Mouse (Mus musculus) heart, embryonic 13.5 days (tissue): ENCODE data around the gene Arid5a. TPM values are rescaled to one million over a fixed set of nuclear protein-coding genes. Genes with fewer than 3 reads are reported as not detected.

Experiments used
- ATAC-seq: fragments of 200-750 bp; cut with Nextera tagmentation; 2 replicates; pipeline ENCODE4 v1.8.0; 2017; ENCODE audit warnings: moderate TSS enrichment; ENCODE audit not compliant: insufficient number of reproducible peaks, low FRiP score, low TSS enrichment; ENCODE audit errors: extremely low read depth
- H3K27ac ChIP-seq: fragments of 300-500 bp; sonication (generic); replicated peaks from 2 replicates; pipeline ENCODE4 v1.5.1; 2015; ENCODE audit warnings: moderate library complexity, mild to moderate bottlenecking, inconsistent platforms
- H3K27me3 ChIP-seq: fragments of 300-500 bp; sonication (generic); replicated peaks from 2 replicates; pipeline ENCODE4 v1.6.1; 2015; ENCODE audit warnings: mild to moderate bottlenecking, inconsistent platforms
- H3K36me3 ChIP-seq: fragments of 300-500 bp; sonication (generic); 2 replicates; pipeline ENCODE4 v1.6.1; 2015; ENCODE audit warnings: mild to moderate bottlenecking, inconsistent platforms
- H3K4me1 ChIP-seq: fragments of 300-500 bp; sonication (generic); 2 replicates; pipeline ENCODE4 v1.6.1; 2015; ENCODE audit warnings: inconsistent platforms
- H3K4me2 ChIP-seq: fragments of 300-500 bp; sonication (generic); 2 replicates; pipeline ENCODE4 v1.6.1; 2015; ENCODE audit warnings: inconsistent platforms, mild to moderate bottlenecking, moderate library complexity
- H3K4me3 ChIP-seq: fragments of 300-500 bp; sonication (generic); 2 replicates; pipeline ENCODE4 v1.5.1; 2015; ENCODE audit warnings: moderate library complexity, mild to moderate bottlenecking, inconsistent platforms
- H3K9ac ChIP-seq: fragments of 300-500 bp; sonication (generic); 2 replicates; pipeline ENCODE4 v1.6.1; 2015; ENCODE audit warnings: inconsistent platforms, mild to moderate bottlenecking, moderate library complexity
- H3K9me3 ChIP-seq: fragments of 300-500 bp; sonication (generic); 2 replicates; pipeline ENCODE4 v1.6.1; 2016; ENCODE audit warnings: inconsistent platforms
- WGBS: fragments of 180-500 bp; shearing (Covaris S2); methylation state at CpG from one replicate; pipeline ENCODE4 v1.1.7; 2015; ENCODE audit warnings: mixed read lengths; 5-methylcytosine and 5-hydroxymethylcytosine counted together
- polyA plus RNA-seq: library from polyadenylated mRNA; unstranded; fragments of >200 nt; fragmentation: Nextera tagmentation; extraction: Ambion mirVana; gene quantifications from 2 replicates; pipeline ENCODE4 v1.2.1, GENCODE M21; 2015

Arid5a gene
- polyA plus RNA-seq, 1 experiment from 2014 or later: 12.7 TPM

DNA sequence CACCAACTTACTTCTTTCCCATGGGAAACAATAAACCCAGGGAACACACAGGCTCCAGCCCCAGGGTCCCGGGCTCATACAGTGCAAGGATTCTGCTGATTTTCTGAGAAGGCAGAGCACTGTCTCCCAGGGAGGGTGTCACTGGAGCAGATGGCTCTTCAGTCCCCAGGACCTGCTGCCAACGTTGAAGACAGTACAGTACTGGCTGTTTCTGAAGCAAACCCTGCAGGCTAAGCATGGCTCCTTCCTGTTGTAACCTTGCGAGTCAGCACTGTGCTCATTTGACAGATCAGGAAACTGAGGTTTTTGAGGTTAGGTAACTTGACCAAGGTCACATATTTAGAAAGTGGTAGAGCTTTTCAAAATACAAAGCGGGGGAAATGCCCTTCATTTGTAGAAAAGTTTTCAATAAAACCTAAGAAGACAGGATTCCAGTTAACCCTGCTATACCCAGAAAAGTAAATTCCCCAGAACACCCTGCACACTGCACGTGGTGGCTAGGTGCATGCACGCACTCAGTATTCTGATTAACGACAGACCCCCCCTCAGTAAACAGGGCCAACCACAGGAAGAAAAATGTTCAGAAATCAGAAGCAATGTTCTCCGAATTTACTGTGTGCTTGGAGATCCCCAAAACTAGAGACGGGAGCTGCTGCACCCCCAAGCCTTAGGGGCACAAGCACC is 10.9 kb upstream of the Arid5a start:
- Histone ChIP-seq H3K4me1 (0 out of 2 replicates have a peak, but pooled peaks cover 4% of the 10 kb centered on the region), H3K9me3 (no peaks in the 10 kb centered on the region), H3K9ac (no peak overlapping the region), H3K27me3 (peaks cover 46% of the 10 kb centered on the region), H3K36me3 (no peaks in the 10 kb centered on the region), H3K4me2 (no peak overlapping the region), H3K4me3 (no peak overlapping the region), H3K27ac (no peak overlapping the region)
- ATAC-seq: no peak
- WGBS: 66% methylated on average over 9 of the region's 9 CpGs

DNA sequence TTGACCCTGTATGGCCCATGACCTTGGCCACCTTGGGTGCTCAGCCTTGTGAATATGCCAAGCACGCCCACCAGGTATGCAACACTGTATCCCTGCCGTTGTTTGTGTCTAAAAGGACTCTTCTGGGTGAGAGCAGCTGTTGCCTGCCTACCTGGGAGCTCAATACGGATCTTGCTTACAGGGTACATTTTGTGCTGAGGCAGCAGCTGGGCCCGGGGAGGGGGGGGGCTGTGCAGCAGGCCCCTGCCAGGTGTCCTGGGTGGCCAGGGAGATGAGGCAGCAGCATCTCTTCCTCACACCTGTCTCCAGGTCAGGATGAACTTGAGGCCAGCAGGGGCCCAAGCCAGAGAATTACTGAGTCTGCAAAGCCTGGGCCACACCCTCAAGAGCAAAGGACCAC is 9.4 kb upstream of the Arid5a start:
- H3K9me3 ChIP-seq: no peaks in the 10 kb centered on the region
- H3K27ac ChIP-seq: no peak overlapping the region
- H3K27me3 ChIP-seq: peaks cover 54% of the 10 kb centered on the region
- H3K4me1 ChIP-seq: peaks cover 13% of the 10 kb centered on the region
- H3K9ac ChIP-seq: no peak overlapping the region
- no peak overlapping the region for H3K4me2 ChIP-seq
- no peak for ATAC-seq
- no peaks in the 10 kb centered on the region for H3K36me3 ChIP-seq
- 63% methylated on average over 4 of the region's 4 CpGs for WGBS
- H3K4me3 ChIP-seq: no peak overlapping the region

DNA sequence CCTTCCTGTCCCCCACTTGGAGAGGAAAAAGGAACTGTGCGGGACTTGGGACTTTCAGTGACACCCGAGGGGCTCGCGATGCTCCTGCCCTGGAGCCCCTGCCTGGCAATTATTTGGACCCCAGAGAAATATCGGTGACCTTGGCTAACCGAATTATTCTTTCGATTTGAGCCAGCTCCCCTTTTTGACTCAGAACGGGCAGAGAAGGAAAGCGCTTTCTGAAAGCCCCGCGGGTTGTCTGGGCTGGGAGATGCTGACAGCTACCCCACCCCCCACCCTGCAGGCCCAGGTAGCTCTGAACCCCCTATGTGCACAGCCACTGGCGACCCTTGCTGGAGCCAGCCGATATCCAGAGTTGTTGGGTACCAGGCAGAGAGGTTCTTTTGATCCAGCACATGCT is 8.4 kb upstream of the Arid5a start:
- ATAC-seq: no peak
- 26% methylated on average over 13 of the region's 13 CpGs for WGBS
- H3K4me3 ChIP-seq: no peak overlapping the region
- H3K4me1 ChIP-seq: peaks cover 19% of the 10 kb centered on the region
- no peak overlapping the region; the same call in 1 of the 2 replicates for H3K9ac ChIP-seq
- no peak overlapping the region for H3K4me2 ChIP-seq
- no peaks in the 10 kb centered on the region for H3K36me3 ChIP-seq
- no peaks in the 10 kb centered on the region for H3K9me3 ChIP-seq
- peaks cover 54% of the 10 kb centered on the region for H3K27me3 ChIP-seq
- H3K27ac ChIP-seq: no peak overlapping the region

DNA sequence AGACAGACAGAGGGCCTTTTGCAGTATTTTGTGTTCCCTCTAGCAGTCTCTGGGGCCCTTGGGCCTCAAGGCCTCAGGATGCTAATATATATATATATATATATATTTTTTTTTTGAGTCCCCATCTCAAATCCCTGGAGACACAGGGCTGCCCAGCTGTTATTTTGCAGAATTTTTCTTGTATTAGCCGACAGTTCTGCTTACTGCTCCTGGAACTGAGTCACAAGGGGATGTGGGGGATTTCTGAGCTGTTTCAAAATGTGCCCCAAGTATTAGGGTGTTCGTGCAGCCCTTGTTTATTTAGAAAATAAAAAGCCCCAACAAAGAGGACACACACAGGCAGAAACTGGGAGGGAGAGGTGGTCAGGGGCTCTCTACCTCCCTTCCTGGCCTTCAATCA is 7.9 kb upstream of the Arid5a start:
- no peaks in the 10 kb centered on the region for H3K36me3 ChIP-seq
- H3K4me1 ChIP-seq: peaks cover 23% of the 10 kb centered on the region
- H3K27me3 ChIP-seq: peaks cover 54% of the 10 kb centered on the region
- no peak overlapping the region; the same call in 1 of the 2 replicates for H3K9ac ChIP-seq
- no peak for ATAC-seq
- H3K4me2 ChIP-seq: no peak overlapping the region
- H3K27ac ChIP-seq: no peak overlapping the region
- H3K4me3 ChIP-seq: no peak overlapping the region
- 61% methylated on average over 2 of the region's 2 CpGs for WGBS
- H3K9me3 ChIP-seq: no peaks in the 10 kb centered on the region

DNA sequence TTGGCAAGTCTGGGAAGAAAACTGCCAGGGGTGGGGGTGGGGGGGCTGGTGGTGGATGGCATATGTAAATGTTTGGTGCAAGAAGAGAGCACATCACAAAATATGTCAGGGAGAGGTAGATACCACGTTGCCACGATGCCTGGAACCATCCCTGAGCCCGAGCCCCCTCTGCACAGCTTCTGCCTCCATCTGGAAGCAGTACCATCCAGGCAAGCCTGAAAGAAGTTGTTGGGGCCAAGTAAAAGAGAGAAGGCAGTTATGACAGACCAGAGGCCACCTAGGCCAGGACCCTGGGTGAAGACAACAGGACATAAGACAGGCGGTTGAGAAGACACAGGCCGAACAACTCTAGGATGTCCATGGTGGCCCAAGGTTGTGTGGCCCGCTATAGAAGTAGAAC is 7.0 kb upstream of the Arid5a start:
- peaks cover 54% of the 10 kb centered on the region for H3K27me3 ChIP-seq
- H3K9me3 ChIP-seq: no peaks in the 10 kb centered on the region
- ATAC-seq: no peak
- no peak overlapping the region for H3K4me3 ChIP-seq
- WGBS: 80% methylated on average over 6 of the region's 6 CpGs
- H3K27ac ChIP-seq: no peak overlapping the region
- no peak overlapping the region for H3K9ac ChIP-seq
- peaks cover 29% of the 10 kb centered on the region for H3K4me1 ChIP-seq
- H3K4me2 ChIP-seq: no peak overlapping the region
- no peaks in the 10 kb centered on the region for H3K36me3 ChIP-seq

DNA sequence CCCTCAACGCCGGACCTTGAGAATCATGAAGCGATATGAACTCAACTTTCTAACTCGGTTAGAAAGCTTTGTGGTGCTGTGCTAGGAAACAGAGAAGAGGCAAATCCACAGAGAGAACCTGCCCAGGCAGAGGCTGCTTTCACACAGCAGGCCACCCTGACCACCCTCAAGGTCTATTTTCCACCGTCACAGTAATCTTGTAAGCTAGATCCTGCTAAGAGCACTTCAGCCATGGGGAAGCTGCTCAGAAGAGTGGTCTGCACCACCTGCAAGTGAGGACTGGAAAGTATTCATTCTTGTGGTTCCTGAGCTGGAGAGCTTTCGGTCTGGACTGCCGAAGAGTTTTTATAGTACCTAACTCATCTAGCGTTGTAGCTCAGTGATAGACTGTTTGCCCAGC is 5.3 kb upstream of the Arid5a start:
- Histone ChIP-seq H3K4me2 (no peak overlapping the region), H3K9ac (no peak overlapping the region), H3K27me3 (peaks cover 51% of the 10 kb centered on the region), H3K4me1 (peaks cover 25% of the 10 kb centered on the region), H3K4me3 (no peak overlapping the region), H3K27ac (no peak overlapping the region), H3K9me3 (no peaks in the 10 kb centered on the region), H3K36me3 (no peaks in the 10 kb centered on the region)
- WGBS: 64% methylated on average over 8 of the region's 8 CpGs
- no peak for ATAC-seq

DNA sequence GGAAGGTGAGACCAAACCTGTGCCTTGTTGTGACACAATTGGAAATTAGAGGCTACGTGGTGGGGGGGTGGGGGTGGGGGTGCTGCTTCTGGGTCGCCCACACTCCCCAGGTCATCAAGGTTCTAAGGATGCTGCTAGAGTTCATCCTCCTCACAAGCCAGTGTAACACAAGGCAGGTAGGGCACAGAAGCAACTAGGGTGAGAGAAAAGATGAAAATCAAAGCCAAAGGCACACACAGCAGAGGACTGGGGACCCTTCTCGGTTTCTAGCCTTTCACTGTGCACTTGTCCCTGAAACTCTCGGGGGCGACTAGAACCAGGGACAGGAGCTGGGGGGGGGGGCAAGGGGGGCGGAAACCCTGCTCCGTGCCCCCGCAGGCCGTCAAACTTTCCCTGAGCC is 4.6 kb upstream of the Arid5a start:
- no peaks in the 10 kb centered on the region for H3K9me3 ChIP-seq
- H3K27ac ChIP-seq: peak overlapping the region; percentile 77
- peak overlapping the region; percentile 73 for H3K9ac ChIP-seq
- H3K4me3 ChIP-seq: peak overlapping the region; percentile 41
- ATAC-seq: no peak
- no peaks in the 10 kb centered on the region for H3K36me3 ChIP-seq
- peaks cover 44% of the 10 kb centered on the region for H3K27me3 ChIP-seq
- peaks cover 25% of the 10 kb centered on the region for H3K4me1 ChIP-seq
- 13% methylated on average over 9 of the region's 9 CpGs for WGBS
- H3K4me2 ChIP-seq: peak overlapping the region; percentile 69

DNA sequence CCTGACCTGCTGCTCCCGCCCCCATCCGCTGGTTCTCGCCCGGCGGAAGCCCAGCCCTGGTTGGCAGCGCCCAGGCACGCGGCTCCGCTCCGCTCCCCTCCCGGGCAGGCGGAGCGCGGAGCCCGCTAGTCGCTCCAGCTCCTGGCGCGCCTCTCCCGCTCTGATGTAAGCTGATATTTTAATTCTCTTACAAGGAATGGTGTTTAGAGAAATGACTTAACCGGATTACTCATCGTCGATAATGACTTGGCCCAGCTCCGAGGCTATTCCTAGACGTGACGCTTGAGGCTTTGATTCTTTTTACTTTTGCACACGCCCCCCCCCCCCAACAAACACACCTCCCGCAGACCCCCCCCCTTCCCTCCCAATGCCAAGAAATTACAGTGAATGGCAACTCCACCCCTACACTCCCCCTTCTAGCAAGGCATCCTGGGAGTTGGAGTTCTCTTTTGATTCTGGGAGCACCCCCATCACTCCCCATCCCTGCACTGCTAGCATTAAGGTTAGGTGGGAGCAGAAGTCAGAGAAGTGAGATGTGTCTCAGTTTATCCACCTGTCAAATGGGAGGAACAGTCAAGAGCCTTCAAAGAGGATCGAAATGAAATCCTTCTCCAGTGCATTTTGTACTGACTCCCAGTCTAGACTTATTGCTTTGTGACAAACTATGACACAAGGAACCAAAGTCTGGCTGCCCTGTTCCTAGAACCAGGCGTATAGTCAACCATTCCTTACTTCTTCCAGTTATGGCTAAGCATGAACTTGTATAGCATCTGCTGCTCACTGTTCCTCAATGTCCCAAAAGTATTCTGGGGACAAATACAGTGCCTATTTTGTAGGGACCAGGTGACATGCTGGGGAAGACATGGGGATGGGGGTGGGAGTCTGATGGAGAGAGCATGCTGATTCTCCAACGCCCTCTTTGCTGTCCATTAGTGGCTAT is 3.9 kb upstream of the Arid5a start:
- Histone ChIP-seq H3K4me2 (peak overlapping the region; percentile 69), H3K9ac (peak overlapping the region; percentile 73), H3K36me3 (no peaks in the 10 kb centered on the region), H3K9me3 (no peaks in the 10 kb centered on the region), H3K4me1 (peaks cover 29% of the 10 kb centered on the region), H3K4me3 (peak overlapping the region; percentile 41), H3K27me3 (peaks cover 37% of the 10 kb centered on the region), H3K27ac (peak overlapping the region; percentile 77)
- 8% methylated on average over 30 of the region's 30 CpGs for WGBS
- peak; percentile 55; the same call in 1 of the 2 replicates for ATAC-seq

DNA sequence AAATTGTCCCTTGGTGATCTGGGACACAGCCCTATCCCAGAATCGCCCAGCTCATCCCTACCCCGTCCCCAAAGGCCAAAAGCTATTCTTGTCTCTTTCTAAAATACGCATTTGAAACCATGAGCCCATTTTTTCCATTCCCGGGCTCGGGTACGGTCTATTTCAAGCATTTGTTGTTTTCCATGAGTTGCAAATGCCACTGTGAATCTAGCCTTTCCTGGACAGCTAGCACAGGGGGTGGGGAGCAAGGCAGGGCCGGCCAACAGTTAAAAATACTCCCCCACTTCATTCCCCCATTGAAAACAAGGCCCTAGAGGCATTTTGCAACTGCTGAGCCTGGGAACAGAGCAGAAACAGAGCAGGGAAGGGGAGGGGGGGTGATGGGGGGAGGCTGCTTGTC is 2.8 kb upstream of the Arid5a start:
- peaks cover 26% of the 10 kb centered on the region for H3K27me3 ChIP-seq
- no peaks in the 10 kb centered on the region for H3K36me3 ChIP-seq
- no peak overlapping the region for H3K4me2 ChIP-seq
- peak overlapping the region; percentile 45 for H3K9ac ChIP-seq
- H3K4me3 ChIP-seq: no peak overlapping the region
- H3K4me1 ChIP-seq: peaks cover 40% of the 10 kb centered on the region
- no peaks in the 10 kb centered on the region for H3K9me3 ChIP-seq
- WGBS: 39% methylated on average over 7 of the region's 7 CpGs
- H3K27ac ChIP-seq: peak overlapping the region; percentile 71
- no peak for ATAC-seq

DNA sequence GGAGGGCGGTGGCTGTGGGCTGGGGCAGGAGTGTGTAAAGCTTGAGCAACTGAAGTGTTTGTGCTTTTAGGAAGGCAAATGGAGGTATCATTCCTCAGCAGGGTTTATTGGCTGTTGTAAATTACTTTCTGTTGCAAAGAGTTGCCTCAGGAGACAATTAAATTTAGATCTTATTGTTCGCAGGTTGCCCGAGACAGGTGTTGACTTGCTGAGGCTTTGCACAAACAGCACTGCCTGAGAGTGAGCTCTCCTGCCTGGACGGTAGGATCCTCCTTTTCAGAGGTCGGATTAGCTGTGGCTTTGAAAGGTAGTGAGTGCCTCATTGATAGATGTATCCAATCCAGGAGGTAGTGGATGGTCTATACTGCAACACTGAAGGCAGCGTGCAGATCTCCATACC is 1.4 kb upstream of the Arid5a start:
- H3K4me2 ChIP-seq: no peak overlapping the region
- H3K36me3 ChIP-seq: no peaks in the 10 kb centered on the region
- no peak overlapping the region for H3K27ac ChIP-seq
- H3K4me1 ChIP-seq: peaks cover 45% of the 10 kb centered on the region
- H3K4me3 ChIP-seq: no peak overlapping the region
- H3K9me3 ChIP-seq: no peaks in the 10 kb centered on the region
- ATAC-seq: no peak
- peaks cover 12% of the 10 kb centered on the region for H3K27me3 ChIP-seq
- WGBS: 74% methylated on average over 6 of the region's 6 CpGs
- H3K9ac ChIP-seq: no peak overlapping the region

DNA sequence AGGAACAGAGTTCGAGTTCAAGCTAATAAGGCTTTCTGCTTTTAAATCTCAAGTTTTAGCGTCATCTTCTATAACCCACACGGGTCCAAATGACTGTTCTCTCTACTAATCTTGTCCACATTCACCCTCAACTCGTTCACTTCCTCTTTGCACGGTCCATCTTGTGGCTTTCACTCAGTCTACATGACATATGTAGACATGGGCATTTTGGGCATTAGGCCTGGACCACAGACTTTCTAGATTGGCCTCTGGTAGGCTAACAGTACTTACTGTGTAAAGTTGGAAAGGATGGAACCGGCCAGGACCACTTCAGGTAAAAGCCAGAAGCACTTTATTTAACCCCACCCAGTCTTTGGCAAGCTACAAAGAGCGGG is 425 bp upstream of the Arid5a start:
- H3K36me3 ChIP-seq: peaks cover 4% of the 10 kb centered on the region; the same call in 1 of the 2 replicates
- ATAC-seq: no peak
- H3K9ac ChIP-seq: no peak overlapping the region
- no peaks in the 10 kb centered on the region for H3K9me3 ChIP-seq
- H3K27me3 ChIP-seq: peaks cover 4% of the 10 kb centered on the region; the same call in 1 of the 2 replicates
- 58% methylated on average over 7 of the region's 7 CpGs for WGBS
- H3K4me1 ChIP-seq: peaks cover 45% of the 10 kb centered on the region
- no peak overlapping the region for H3K27ac ChIP-seq
- H3K4me3 ChIP-seq: no peak overlapping the region; the same call in 1 of the 2 replicates
- peak overlapping the region; percentile 87; the same call in 1 of the 2 replicates for H3K4me2 ChIP-seq
